Mouse (Mus musculus) liver, postnatal 0 days (tissue): ENCODE measurements around the gene Pdgfa. TPM values are rescaled to one million over a fixed set of nuclear protein-coding genes. Genes with fewer than 3 reads are reported as not detected.

Experiments
- ATAC-seq: fragments of 200-750 bp; cut with Nextera tagmentation; 2 replicates; pipeline ENCODE4 v1.8.0; 2017; ENCODE audit warnings: mild to moderate bottlenecking, moderate library complexity
- DNase-seq: peaks from one replicate; pipeline ENCODE4 v3.0.0-alpha.2; 2016
- H3K27ac ChIP-seq: fragments of 300-500 bp; sonication (generic); 2 replicates; pipeline ENCODE4 v1.5.1; 2014; ENCODE audit warnings: antibody characterized with exemption, moderate library complexity, mild to moderate bottlenecking, low read depth
- H3K27me3 ChIP-seq: fragments of 300-500 bp; sonication (generic); 2 replicates; pipeline ENCODE4 v1.6.1; 2014; ENCODE audit warnings: low read length, control low read depth, mixed read lengths; ENCODE audit not compliant: insufficient read depth
- H3K36me3 ChIP-seq: fragments of 300-500 bp; sonication (generic); replicated peaks from 2 replicates; pipeline ENCODE4 v1.6.1; 2014; ENCODE audit warnings: mild to moderate bottlenecking, control low read depth, low read length, moderate library complexity, mixed read lengths; ENCODE audit not compliant: insufficient read depth
- H3K4me1 ChIP-seq: fragments of 300-500 bp; sonication (generic); 2 replicates; pipeline ENCODE4 v1.6.1; 2014; ENCODE audit warnings: antibody characterized with exemption, mild to moderate bottlenecking, control low read depth; ENCODE audit not compliant: insufficient read depth
- H3K4me2 ChIP-seq: fragments of 300-500 bp; sonication (generic); 2 replicates; pipeline ENCODE4 v1.6.1; 2014; ENCODE audit warnings: low read depth, mild to moderate bottlenecking, low read length, moderate library complexity, mixed read lengths
- H3K4me3 ChIP-seq: fragments of 300-500 bp; sonication (generic); 2 replicates; pipeline ENCODE4 v1.5.1; 2014; ENCODE audit warnings: low read depth, low read length
- H3K9ac ChIP-seq: fragments of 300-500 bp; sonication (generic); replicated peaks from 2 replicates; pipeline ENCODE4 v1.6.1; 2014; ENCODE audit warnings: mild to moderate bottlenecking, moderate library complexity
- H3K9me3 ChIP-seq: fragments of 300-500 bp; sonication (generic); 2 replicates; pipeline ENCODE4 v1.6.1; 2016; ENCODE audit warnings: mild to moderate bottlenecking, control low read depth, low read length, mixed read lengths
- CTCF ChIP-seq: sonication (generic); IDR thresholded peaks from 2 replicates; pipeline ENCODE4 v1.5.1; 2016; ENCODE audit warnings: antibody characterized with exemption, low read depth
- EP300 ChIP-seq: IDR thresholded peaks from 2 replicates; pipeline ENCODE4 v1.6.1; 2016; ENCODE audit warnings: antibody characterized with exemption, low read depth, mild to moderate bottlenecking
- WGBS: fragments of 180-500 bp; shearing (Covaris S2); extraction: QIAGEN DNeasy Blood & Tissue Kit; methylation state at CpG from one replicate; pipeline ENCODE4 v1.1.7; 2014; ENCODE audit not compliant: insufficient replicate concordance; 5-methylcytosine and 5-hydroxymethylcytosine counted together
- polyA plus RNA-seq: library from polyadenylated mRNA; unstranded; fragments of >200 nt; fragmentation: Nextera tagmentation; extraction: Ambion mirVana; gene quantifications from 2 replicates; pipeline ENCODE4 v1.2.1, GENCODE M21; 2015

Gene Pdgfa
- polyA plus RNA-seq, 1 experiment from 2014 or later = 2.5 TPM

GRCm38 (mm10) chr5:138945011-138945410 lies 52.2 kb downstream of the Pdgfa start:
- Histone ChIP-seq H3K4me1 (peaks cover 14% of the 10 kb centered on the region), H3K9ac (no peak overlapping the region), H3K4me2 (no peak overlapping the region), H3K27ac (no peak overlapping the region), H3K9me3 (no peaks in the 10 kb centered on the region), H3K27me3 (no peaks in the 10 kb centered on the region), H3K4me3 (no peak overlapping the region), H3K36me3 (no peaks in the 10 kb centered on the region)
- ATAC-seq (no peak), DNase-seq (no peak)
- 81% methylated on average over 3 of the region's 3 CpGs for WGBS
- no peak for TF ChIP-seq CTCF
- TF ChIP-seq EP300 = no peak

DNA sequence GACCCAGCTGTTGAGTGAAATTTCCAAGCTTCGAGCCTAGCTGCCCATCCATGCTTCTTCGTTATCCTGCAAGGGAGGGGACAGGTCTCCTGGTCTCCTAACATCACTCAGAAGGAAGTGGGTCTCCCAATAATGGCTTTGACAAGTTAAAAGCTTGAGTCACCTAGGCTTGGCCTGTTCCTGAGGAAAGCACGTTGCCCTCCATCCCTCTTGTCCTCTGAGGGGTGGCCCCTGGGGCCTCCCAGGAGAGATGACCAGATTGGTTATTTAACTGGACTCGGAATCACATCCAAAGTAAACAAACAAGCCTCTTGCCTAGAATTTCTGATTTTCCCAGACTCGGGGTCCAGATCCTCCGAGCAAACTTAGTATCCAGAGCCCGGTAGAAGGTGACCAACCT lies 52.6 kb downstream of the Pdgfa start:
- Histone ChIP-seq H3K4me1 (peaks cover 14% of the 10 kb centered on the region), H3K9ac (no peak overlapping the region), H3K36me3 (no peaks in the 10 kb centered on the region), H3K27ac (no peak overlapping the region), H3K27me3 (no peaks in the 10 kb centered on the region), H3K4me2 (no peak overlapping the region), H3K9me3 (no peaks in the 10 kb centered on the region), H3K4me3 (no peak overlapping the region)
- 68% methylated on average over 7 of the region's 7 CpGs for WGBS
- no peak for TF ChIP-seq EP300
- no peak for TF ChIP-seq CTCF
- DNase-seq (no peak), ATAC-seq (no peak)

DNA sequence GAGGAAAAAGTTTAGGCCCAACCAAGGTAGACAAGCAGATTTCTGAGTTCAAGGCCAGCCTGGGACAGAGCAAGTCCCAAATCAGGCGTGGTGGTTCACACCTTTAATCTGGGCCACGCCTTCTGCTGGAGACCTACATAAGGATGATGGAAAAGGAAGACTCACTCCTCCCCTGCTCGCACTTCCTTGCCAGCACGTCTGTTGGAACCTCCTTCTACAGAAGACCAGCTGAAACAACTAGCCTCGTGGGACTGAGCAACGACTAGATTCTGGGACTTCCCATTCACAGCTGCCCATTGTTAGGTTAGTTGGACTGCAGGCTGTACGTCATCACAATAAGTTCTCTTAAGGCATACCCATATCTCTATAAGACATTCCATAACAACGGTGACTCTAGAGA lies 55.3 kb downstream of the Pdgfa start:
- 64% methylated on average over 8 of the region's 8 CpGs for WGBS
- no peak for TF ChIP-seq EP300
- TF ChIP-seq CTCF = no peak
- no peak for ATAC-seq

GRCm38 (mm10) chr5:138940576-138940975 lies 56.6 kb downstream of the Pdgfa start:
- DNase-seq = no peak
- WGBS = 74% methylated on average over 4 of the region's 4 CpGs
- no peak for TF ChIP-seq CTCF
- TF ChIP-seq EP300 = no peak

More for the DNA sequence above, 55.3 kb downstream of the Pdgfa start:
- no peaks in the 10 kb centered on the region for H3K36me3 ChIP-seq
- H3K9me3 ChIP-seq = no peaks in the 10 kb centered on the region
- H3K4me3 ChIP-seq = no peak overlapping the region
- H3K27ac ChIP-seq = no peak overlapping the region
- no peaks in the 10 kb centered on the region for H3K4me1 ChIP-seq
- DNase-seq = no peak
- no peak overlapping the region for H3K4me2 ChIP-seq
- no peaks in the 10 kb centered on the region for H3K27me3 ChIP-seq
- H3K9ac ChIP-seq = no peak overlapping the region

GRCm38 (mm10) chr5:138938572-138939163 lies 58.5 kb downstream of the Pdgfa start:
- no peaks in the 10 kb centered on the region for H3K9me3 ChIP-seq
- ATAC-seq = no peak
- H3K27me3 ChIP-seq = no peaks in the 10 kb centered on the region
- no peaks in the 10 kb centered on the region for H3K36me3 ChIP-seq
- no peaks in the 10 kb centered on the region for H3K4me1 ChIP-seq
- DNase-seq = no peak
- no peak overlapping the region for H3K9ac ChIP-seq
- no peak for TF ChIP-seq EP300
- TF ChIP-seq CTCF = no peak
- no peak overlapping the region for H3K27ac ChIP-seq
- H3K4me3 ChIP-seq = no peak overlapping the region
- WGBS = 65% methylated on average over 3 of the region's 3 CpGs
- no peak overlapping the region for H3K4me2 ChIP-seq

More at GRCm38 (mm10) chr5:138940576-138940975, 56.6 kb downstream of the Pdgfa start:
- ATAC-seq = no peak
- no peak overlapping the region for H3K4me3 ChIP-seq
- H3K27me3 ChIP-seq = no peaks in the 10 kb centered on the region
- no peak overlapping the region for H3K4me2 ChIP-seq
- H3K4me1 ChIP-seq = no peaks in the 10 kb centered on the region
- H3K36me3 ChIP-seq = no peaks in the 10 kb centered on the region
- H3K9me3 ChIP-seq = no peaks in the 10 kb centered on the region
- H3K9ac ChIP-seq = no peak overlapping the region
- H3K27ac ChIP-seq = no peak overlapping the region

GRCm38 (mm10) chr5:138936399-138937089 lies 60.6 kb downstream of the Pdgfa start:
- DNase-seq (no peak), ATAC-seq (no peak)
- 73% methylated on average over 8 of the region's 8 CpGs for WGBS
- H3K4me1 ChIP-seq = no peaks in the 10 kb centered on the region
- no peak overlapping the region for H3K4me3 ChIP-seq
- no peak overlapping the region for H3K27ac ChIP-seq
- no peak overlapping the region for H3K4me2 ChIP-seq
- no peak for TF ChIP-seq CTCF
- no peak for TF ChIP-seq EP300
- H3K9me3 ChIP-seq = no peaks in the 10 kb centered on the region
- no peak overlapping the region for H3K9ac ChIP-seq
- H3K36me3 ChIP-seq = no peaks in the 10 kb centered on the region
- H3K27me3 ChIP-seq = no peaks in the 10 kb centered on the region
